Mouse (Mus musculus): ENCODE results near the gene Pcdh11x.
A peak's percentile ranks its signal among the peaks of the same experiment; 100 is the strongest.
"Not testable (repeated sequence)": the region's sequence is repeated elsewhere in the genome, so short reads cannot be mapped to it uniquely, and the experiment has no call there.

Gene Pcdh11x

DNA sequence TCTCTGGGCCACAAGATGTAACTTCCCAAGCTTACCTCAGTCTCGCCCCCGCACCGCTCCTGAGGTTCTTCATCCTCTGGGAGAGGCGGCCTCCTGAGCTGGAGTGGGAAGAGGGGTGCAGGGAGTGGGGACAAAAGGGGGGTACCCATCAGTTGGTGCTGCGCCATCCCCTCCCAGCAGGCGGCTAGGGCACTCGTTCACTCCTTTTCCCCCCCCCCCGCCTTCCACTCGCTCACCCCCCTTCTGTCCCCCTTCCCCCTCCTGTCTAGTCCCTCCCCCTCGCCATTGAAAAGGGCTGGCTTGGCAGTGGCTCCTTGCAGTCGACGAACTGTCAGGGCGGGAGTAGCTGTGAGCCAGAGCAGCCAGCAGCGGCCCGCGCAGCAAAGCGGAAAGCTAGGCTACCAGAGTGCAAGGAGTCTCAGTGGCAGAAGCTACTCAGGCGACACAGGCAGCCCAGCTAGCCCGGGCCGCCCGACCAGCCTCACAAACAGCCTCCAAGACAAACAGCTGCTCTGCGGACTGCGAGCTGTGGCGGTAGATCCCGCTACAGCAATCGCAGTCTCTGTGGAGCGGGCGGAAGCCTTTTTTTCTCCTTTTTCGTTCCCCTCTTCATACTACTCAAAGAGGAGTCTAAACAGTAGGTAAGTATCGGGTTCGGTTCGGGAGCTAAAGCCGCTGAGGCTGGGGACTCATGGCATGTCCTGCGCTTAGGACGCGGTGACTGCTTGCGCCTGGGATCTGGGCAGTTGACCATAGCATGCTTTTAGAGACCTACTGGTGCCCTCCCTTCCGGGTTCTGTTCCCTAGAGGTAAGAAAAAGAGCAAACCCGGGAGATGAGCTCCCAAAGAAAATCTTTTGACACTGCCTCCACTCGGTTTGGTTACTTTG lies at the start of gene Pcdh11x:
Gene Pcdh11x, plus strand, starts transcription at position 249 of the 889 bp plus-strand sequence.
- DNase-seq: peak; percentile 29 to 49

DNA sequence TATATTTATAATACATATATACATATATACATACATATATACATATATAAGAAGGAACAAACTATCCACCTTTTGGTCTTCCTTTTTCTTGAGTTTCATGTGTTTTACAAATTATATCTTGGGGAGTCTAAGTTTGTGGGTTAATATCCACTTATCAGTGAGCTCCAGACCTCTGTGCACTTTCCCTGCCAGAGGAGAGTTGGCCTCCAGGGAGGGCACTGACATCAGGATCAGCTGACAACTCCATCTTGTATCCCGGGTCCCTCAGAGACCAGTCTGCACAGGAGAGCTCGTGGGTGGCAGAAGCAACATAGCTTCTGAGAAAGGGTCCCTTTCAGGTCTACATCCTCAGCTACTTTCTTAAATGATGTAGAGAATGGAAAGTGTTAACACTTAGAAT lies 30.0 kb upstream of the Pcdh11x start:
- no peak for DNase-seq

DNA sequence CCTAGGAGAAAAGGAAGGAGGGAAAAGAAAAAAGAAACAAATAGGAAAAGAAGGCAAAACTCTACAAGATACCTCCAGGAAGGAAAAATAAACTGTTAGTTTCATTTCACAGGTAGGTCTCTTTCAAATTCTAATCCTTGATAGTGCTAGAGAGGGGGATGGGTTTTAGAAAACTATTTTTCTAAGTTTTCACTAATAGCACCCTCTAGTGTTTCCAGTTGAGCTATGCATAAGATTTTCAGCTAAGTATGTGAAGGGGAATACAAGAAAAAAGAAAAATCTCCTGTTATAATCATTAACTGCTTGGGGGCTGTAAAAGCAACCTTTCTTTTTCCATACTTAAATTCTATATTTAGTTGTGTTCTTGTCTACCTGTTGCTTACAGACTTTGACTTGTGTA lies 4.5 kb upstream of the Pcdh11x start:
- DNase-seq: no peak

DNA sequence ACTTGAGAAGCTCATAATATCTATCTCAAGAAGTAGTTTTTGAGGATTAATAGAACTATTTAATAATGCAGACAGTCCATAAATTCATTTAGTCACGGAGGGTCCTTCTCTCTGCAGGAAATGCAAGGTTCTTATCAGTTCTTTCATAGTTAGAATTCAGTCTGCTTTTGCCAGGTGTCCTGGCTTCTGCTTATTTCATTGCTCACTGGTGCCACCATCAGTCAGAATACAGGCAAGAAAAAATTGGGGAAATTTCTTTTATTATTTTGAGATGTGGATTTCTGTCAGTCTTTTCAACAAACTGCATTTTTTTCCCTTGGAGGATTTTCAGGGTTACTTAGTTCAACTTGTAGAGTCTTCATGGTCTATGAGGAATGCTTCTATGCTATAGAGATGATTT lies 2.6 kb upstream of the Pcdh11x start:
- DNase-seq: no peak

DNA sequence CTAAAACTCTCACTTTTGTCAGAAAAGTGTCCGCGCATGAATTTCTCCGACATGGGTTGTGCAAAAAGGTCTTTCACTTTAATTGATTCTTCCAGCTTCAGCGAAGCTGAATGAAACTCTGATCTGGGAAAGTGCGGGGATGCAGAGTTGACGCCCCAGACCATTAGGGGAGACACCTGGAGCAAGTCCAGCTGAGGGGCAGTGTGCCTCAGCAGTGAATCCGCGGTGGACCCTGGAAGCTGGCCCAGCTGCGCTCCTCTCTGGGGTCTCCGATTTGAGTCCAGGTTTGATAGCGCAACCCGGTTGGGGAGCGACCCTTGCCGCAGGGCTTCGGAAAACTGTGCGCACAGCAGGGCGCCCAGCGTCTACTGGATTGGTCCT lies 831 bp downstream of the Pcdh11x start:
- no peak for DNase-seq

DNA sequence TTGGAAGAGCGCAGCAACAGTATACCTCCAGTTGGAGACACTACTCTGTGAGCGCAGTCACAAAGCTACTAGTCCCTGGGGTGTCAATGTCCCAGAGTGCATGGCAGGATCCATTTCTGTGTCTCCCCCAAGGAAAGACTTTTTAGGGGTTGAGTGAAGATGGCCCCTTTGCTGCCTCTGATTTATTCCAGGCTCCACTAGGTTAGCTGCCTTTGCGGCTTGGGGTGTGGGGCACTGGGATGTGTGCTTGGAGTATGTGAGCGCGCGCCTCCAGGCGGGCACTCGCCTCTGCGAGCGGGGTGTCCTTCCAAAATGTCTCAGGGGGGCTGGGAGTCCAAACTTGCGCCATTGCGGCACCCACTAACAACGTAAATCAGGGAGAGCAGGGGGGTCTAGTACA lies 1.6 kb downstream of the Pcdh11x start:
- no peak for DNase-seq

DNA sequence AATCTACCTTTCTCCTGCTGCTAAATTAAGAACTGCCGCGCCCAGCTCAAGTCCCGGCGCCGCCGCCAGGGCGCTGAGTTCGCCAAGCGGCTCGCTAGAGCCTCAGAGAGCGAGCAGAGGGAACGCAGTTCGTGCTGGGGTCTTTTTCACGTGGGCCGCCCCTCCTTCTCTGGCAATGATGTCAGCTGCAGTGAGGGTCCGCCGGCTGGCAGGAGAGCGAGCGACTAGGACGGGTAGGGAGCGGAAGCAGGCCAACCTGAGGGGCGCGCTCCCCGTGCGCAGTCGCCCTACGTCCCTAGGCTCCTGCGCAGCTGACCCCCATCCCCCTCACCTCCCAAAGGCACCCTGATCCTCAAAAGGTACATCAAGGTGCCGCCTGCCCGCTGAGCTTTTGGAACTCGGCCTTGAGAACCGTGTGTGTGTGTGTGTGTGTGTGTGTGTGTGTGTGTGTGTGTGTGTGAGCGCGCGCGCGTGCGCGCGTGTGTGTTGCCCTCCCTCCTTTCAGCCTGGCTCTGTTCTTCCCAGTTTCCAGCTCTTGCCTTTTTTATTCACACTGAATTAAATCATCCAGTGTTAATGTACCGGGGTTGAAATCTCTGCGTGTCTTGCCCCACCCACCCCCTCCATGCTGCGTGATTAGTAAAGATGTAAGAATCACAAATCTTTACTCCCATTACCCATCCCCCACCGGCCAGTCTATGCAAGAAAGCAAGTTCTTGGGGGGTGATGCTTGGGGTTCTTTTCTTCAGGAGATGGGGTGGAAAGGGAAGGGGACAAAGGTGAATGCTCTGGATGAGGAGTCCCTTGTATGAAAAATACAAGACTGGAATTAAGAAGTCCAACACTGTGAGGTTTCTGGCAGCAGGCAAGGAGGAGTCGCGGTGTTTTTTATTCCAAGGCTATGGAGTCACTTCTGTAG lies 3.0 kb downstream of the Pcdh11x start:
- no peak for DNase-seq

DNA sequence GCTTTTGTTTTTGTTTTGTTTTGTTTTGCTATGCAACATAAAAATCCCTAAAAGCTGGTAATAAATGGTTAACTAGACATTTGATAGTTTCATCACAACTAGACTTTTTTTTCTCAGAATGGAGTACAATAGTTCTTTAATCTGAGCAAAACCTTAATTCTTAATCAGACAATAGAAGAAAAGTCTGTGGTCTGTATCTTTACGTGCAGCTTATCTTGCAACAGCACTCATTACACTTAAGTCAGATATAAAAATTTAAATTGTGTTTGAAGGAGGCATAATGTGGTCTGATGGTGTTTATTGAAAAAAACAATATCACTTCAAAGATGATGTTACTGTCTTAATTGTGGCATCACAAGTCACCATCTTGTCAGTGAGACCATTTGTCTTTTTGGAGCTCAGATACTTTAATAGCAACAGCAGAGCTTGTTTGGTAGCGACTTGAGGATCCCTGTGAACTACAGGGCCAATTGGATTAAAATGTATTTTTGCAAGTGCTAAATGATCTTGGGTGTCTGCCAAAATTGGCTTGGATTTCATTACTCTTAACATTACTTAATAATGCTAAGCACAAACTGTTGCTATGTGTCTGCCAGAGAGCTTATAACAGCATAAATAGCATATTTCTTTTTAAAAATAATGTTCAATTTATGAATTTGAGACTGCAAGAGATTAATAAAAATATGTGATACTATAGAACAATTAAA lies 11.6 kb downstream of the Pcdh11x start:
- DNase-seq: no peak

DNA sequence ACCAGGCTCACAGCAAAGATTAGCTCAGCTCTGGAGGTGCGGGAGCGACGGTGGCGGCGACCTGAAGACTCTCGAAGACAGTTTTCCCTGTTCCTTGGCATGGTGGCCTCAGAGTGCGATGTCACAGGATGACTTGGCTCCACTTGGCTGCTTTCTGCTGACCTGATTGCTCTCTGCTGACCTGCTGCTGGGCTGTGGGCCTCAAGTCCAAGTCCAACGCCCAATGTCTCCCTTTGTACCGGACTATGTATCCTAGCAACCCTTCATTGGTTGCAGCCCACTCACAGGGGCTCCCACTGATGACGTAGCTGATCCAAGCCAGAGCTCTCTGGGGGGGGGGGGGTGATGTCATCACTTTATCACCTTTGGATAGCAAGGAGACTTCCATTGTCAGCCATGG lies 22.9 kb downstream of the Pcdh11x start, which contains the start of gene H2afb3:
Gene H2afb3, minus strand, starts transcription at position 101 of the 400 bp plus-strand sequence.
- not testable (repeated sequence) for DNase-seq

DNA sequence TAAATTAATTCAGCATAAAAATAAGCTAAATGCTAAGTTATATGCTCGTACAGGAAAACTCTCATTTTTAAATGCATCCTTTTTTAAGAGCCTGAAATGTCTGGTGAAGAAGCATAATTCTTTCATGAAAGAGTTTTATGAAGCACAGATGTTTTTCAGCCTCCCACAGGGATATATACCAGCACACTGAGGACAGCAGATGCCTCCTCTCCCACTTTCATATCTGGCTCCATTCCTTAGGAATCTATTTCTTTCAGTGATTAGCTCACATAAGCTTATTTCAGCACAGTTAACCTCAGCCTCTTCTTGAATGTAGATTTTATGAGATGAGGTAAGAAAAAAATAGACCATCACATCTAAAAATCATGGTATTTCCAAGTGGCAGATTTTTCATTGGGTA lies 176.2 kb downstream of the Pcdh11x start:
- DNase-seq: no peak

DNA sequence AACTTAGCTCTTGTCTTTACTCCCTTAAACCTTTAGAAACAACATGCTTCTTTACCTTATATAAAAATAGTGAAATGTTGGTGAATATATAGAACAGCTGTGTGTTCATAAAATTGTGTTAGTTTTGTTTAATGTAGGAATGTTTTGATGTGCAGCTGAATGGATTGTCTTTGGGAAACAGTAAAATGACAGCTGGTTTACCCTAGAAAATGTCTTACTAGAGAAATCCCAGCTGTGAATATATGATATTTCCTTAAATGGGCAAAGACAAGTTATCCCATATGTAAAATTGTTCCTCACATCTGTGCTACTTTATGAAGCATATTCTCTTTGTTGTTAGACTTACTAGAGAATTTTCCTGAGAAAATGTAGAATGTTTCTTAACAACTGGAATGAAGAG lies 196.4 kb downstream of the Pcdh11x start:
- DNase-seq: no peak

DNA sequence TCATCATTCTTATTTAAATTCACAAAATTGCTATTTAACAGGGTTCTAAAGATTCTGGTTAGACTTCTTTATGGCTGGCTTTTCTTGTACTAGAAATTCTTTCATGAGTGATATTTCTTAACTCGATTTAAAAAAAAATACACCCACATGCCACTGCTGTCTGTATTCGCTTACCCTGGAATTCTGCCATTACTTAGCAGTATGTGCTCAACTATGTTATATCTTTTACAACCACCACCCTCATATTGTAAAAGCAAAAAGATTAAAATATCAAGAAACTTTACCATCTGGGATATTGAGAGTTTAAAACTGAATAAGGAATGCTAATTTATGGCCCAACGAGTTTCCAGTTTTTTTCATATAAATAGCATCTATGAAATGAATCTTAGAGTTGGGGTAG lies 234.9 kb downstream of the Pcdh11x start:
- no peak for DNase-seq

DNA sequence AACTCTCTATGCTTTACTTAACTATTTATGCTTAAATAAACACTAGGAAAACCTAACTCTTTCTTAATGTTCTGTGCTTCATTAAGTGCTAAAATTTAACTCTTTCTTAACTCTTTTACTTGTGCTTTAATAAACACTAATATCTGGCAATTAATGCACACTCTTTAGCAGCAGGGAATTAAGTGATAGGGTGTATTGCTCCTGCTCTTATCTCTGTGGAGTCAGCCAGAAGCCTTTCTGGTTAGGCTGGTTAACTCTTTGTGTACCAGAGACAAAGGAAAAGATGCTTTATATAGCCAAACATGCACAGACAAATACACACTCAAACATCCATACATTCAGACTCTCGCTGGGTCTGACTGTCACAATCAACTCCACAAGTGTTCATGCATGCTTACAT lies 309.2 kb downstream of the Pcdh11x start:
- no peak for DNase-seq

DNA sequence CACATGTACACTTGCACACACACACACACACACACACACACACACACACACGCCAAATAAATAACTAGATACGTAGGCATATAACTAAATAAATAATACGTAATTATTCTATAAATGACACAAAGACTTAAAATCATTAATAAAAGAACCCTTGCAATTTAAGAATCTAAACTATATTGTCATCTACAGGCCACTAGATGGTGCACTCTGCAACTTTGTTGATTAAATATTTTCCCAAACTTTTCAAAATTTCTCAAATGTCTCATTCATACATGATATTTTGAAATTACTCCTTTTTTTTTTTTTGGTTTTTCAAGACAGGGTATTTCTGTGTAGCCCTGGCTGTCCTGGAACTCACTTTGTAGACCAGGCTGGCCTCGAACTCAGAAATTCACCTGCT lies 328.4 kb downstream of the Pcdh11x start:
- DNase-seq: no peak

DNA sequence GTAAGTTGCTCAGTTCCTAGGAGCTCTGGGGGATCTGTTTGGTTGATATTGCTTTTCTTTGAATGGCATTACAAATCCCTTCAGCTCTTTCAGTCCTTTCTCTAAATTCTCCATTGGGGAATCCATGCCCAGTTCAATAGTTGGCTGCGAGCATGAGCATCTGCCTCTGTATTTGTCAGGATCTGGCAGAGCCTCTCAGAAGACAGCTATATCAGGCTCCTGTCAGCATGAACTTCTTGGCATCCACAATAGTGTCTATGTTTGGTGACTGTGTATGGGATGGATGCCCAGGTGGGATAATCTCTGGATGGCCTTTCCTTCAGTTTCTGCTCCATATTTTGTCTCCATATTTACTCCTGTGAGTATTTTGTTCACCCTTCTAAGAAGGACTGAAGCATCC lies 380.2 kb downstream of the Pcdh11x start:
- not testable (repeated sequence) for DNase-seq

DNA sequence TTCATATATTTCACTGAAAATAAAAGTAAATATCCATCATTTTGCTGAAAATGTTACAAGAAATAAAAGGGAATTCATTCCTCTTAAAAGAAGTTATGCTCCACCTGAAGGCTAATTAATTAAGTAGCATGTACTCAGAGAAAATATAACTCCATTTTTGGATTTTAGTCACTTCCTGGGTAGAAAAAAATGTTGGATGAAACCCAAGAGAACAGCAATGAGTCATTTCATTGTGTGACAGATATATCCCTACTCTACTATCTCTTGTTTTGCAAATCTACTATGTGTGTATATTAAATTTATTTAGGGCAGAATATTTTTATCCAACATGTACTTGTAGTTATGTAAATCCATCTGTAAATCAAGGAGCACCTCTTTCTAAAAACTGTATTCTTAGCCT lies 444.1 kb downstream of the Pcdh11x start:
- DNase-seq: no peak

DNA sequence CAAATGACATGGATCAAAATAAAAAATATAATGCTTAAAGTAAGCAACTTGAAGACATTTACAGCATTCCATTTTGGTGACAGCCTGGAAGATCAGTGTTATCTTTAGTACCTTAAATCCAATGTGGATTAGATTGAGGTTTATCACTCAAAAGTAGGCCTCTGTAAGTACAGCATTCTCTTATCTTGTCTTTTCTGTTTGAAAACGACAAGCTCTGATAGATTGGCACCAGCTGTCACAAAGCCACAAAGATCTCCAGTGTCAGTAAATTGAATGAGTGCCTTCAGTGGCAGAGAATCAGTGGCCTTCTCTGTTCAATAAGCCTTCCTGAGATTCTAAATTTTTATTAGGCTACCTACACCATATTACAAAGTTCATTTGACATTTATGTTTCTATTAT lies 445.7 kb downstream of the Pcdh11x start:
- DNase-seq: no peak

DNA sequence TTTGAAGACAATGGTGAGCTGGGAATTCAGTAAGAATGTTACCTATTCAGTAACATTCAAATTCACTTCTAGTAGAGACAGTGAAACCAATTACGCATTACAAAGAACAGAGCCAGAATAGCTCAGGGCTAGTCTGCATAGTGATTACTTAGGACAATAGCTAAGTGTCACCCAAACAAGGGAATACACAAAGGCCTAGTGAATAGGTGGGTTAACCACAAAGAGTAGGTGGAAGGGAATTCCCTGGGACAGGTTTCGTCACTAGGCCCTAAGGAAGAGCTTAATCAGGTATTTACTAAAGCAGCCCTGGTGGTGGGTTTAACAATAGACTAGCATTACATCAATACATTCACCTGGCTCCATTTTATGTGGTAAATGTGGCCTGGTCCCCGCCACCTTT lies 654.5 kb downstream of the Pcdh11x start:
- DNase-seq: no peak

Measured in lung, postnatal 4 days (tissue).